Mouse (Mus musculus): ENCODE results near the gene Ddit4. TPM values are rescaled to one million over a fixed set of nuclear protein-coding genes. Genes with fewer than 3 reads are reported as not detected.
A peak's percentile ranks its signal among the peaks of the same experiment; 100 is the strongest.

The Ddit4 gene
- polyA plus RNA-seq, 1 experiment from 2014 or later = 2.8 TPM

DNA sequence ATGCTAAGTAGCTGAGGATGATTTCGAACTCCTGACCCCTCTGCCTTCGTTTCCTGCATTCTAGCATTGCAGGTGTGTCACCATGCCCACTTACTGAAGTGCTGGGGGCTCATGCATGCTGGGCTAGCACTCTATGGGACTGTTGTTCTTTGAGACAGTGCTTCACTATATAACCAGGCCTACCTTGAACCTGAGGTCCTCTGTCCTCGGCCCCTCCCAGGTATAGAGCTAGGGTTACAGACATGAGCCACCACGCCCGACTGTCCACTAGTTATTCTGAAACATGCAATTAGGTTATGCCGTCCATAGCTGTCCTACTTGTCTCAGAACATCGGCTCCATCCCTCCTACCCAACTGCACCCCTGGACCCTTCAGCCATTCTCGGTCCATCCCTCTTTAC is 20.2 kb upstream of the Ddit4 start:
- no peaks in the 10 kb centered on the region for H3K9me3 ChIP-seq (replicated peaks)
- no peak overlapping the region for H3K9ac ChIP-seq
- H3K27me3 ChIP-seq = peaks cover 28% of the 10 kb centered on the region
- no peaks in the 10 kb centered on the region for H3K36me3 ChIP-seq
- WGBS (ENCODE audit: insufficient replicate concordance) = 81% methylated on average over 8 of the region's 8 CpGs
- peaks cover 43% of the 10 kb centered on the region for H3K4me1 ChIP-seq (replicated peaks)
- no peak overlapping the region for H3K27ac ChIP-seq
- H3K4me3 ChIP-seq (replicated peaks) = no peak overlapping the region
- DNase-seq (no peak), ATAC-seq (ENCODE audit: low read depth) (no peak)
- no peak overlapping the region for H3K4me2 ChIP-seq

DNA sequence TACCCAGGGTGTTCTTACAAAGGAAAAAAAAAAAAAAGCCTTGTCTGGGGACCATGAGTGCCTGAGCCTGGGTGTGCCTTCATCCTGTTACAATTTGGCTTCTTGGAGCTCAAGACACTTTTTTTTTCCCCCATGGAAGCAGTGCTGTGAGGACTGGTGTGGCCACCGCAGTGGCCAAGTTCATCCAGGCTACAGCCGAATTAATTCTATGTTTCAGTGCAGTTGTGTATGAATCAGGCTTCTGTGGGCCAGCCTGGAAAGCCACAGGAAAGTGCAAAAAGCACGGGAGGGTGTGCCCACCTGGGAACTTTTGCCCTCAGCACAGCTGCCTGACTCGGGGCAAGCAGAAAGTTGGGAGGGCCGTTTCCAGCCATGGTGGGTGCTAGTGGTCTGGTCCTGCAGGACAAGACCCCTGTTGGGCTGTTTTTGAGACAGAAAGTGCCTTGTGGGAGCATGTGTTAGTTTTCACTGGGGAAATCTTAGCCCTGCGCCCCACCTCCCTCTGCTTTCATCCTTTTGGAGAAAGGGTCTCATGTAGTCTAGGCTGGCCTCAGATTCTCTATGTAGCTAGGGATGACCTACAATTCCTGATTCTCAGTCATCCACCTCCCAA is 18.9 kb upstream of the Ddit4 start:
- WGBS (ENCODE audit: insufficient replicate concordance) = 22% methylated on average over 6 of the region's 6 CpGs
- Histone ChIP-seq H3K4me1 (replicated peaks) (peaks cover 45% of the 10 kb centered on the region), H3K36me3 (no peaks in the 10 kb centered on the region), H3K9ac (0 out of 2 replicates have a peak overlapping the region, but pooled peaks have one; percentile 48), H3K27ac (no peak overlapping the region), H3K9me3 (replicated peaks) (no peaks in the 10 kb centered on the region), H3K4me2 (peak overlapping the region; percentile 59), H3K4me3 (replicated peaks) (peak overlapping the region; percentile 45), H3K27me3 (peaks cover 28% of the 10 kb centered on the region)
- ATAC-seq (ENCODE audit: low read depth) (no peak), DNase-seq (no peak)

GRCm38 (mm10) chr10:59969821-59970449 is 18.3 kb upstream of the Ddit4 start:
- DNase-seq (peak; percentile 60), ATAC-seq (ENCODE audit: low read depth) (peak; percentile 83)
- Histone ChIP-seq H3K9me3 (replicated peaks) (no peaks in the 10 kb centered on the region), H3K4me3 (replicated peaks) (peak overlapping the region; percentile 45), H3K9ac (peak overlapping the region; percentile 48; the same call in 1 of the 2 replicates), H3K36me3 (no peaks in the 10 kb centered on the region), H3K4me2 (peak overlapping the region; percentile 59), H3K4me1 (replicated peaks) (peaks cover 43% of the 10 kb centered on the region), H3K27me3 (peaks cover 28% of the 10 kb centered on the region), H3K27ac (no peak overlapping the region)
- WGBS (ENCODE audit: insufficient replicate concordance) = under 1% methylated on average over 25 of the region's 25 CpGs

DNA sequence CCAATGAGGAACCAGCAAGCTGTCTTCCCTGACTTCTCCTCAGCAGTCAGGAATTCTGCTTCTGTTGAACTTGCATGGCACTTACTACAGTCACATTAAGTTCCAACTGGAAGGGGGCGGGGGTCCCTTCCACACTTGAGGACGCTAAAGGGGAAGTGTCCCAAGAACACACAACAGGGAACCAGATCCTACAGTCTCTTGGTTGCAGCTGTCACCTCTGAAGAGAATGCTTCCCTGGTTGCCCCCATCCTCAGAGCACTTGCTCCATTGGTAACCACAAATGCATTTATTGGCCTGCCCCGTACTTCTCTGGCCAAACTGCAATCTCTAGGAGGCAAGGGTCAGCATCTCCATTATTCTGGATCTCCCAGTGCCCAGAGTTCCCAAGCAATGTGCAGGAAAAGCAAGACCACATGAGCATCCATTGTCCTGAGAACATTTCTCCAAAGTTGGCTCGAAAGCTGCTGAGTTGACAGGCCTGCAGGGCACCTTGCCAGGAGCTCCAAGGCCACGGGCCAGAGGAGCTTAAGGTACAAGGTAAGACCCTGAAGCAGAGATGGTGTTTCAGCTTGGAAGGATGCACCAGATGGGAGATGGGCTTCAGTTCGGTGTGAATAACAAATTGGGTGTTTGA is 15.8 kb upstream of the Ddit4 start:
- ATAC-seq (ENCODE audit: low read depth) (no peak), DNase-seq (no peak)
- Histone ChIP-seq H3K4me2 (no peak overlapping the region), H3K27me3 (peaks cover 28% of the 10 kb centered on the region), H3K9ac (no peak overlapping the region), H3K27ac (no peak overlapping the region), H3K4me3 (replicated peaks) (no peak overlapping the region), H3K36me3 (no peaks in the 10 kb centered on the region), H3K9me3 (replicated peaks) (no peaks in the 10 kb centered on the region), H3K4me1 (replicated peaks) (peaks cover 28% of the 10 kb centered on the region)
- WGBS (ENCODE audit: insufficient replicate concordance) = 60% methylated on average over 6 of the region's 6 CpGs

GRCm38 (mm10) chr10:59966743-59967142 is 15.1 kb upstream of the Ddit4 start:
- no peak overlapping the region for H3K4me3 ChIP-seq (replicated peaks)
- H3K4me1 ChIP-seq (replicated peaks) = peaks cover 28% of the 10 kb centered on the region
- DNase-seq = no peak
- H3K27me3 ChIP-seq = peaks cover 24% of the 10 kb centered on the region
- no peak overlapping the region for H3K4me2 ChIP-seq
- 75% methylated on average over 6 of the region's 6 CpGs for WGBS (ENCODE audit: insufficient replicate concordance)
- H3K27ac ChIP-seq = no peak overlapping the region
- no peak for ATAC-seq (ENCODE audit: low read depth)
- H3K9ac ChIP-seq = no peak overlapping the region
- H3K36me3 ChIP-seq = no peaks in the 10 kb centered on the region
- H3K9me3 ChIP-seq (replicated peaks) = no peaks in the 10 kb centered on the region

GRCm38 (mm10) chr10:59965788-59966187 is 14.2 kb upstream of the Ddit4 start:
- H3K4me2 ChIP-seq = no peak overlapping the region
- 83% methylated on average over 8 of the region's 8 CpGs for WGBS (ENCODE audit: insufficient replicate concordance)
- peaks cover 16% of the 10 kb centered on the region for H3K27me3 ChIP-seq
- H3K27ac ChIP-seq = no peak overlapping the region
- ATAC-seq (ENCODE audit: low read depth) = no peak
- no peak overlapping the region for H3K4me3 ChIP-seq (replicated peaks)
- no peak for DNase-seq
- H3K4me1 ChIP-seq (replicated peaks) = peaks cover 23% of the 10 kb centered on the region
- no peaks in the 10 kb centered on the region for H3K36me3 ChIP-seq
- H3K9me3 ChIP-seq (replicated peaks) = no peaks in the 10 kb centered on the region
- H3K9ac ChIP-seq = no peak overlapping the region

GRCm38 (mm10) chr10:59965362-59965695 is 13.7 kb upstream of the Ddit4 start:
- Histone ChIP-seq H3K36me3 (no peaks in the 10 kb centered on the region), H3K9me3 (replicated peaks) (no peaks in the 10 kb centered on the region), H3K4me3 (replicated peaks) (no peak overlapping the region), H3K27ac (no peak overlapping the region), H3K4me1 (replicated peaks) (peaks cover 19% of the 10 kb centered on the region), H3K4me2 (no peak overlapping the region), H3K27me3 (peaks cover 11% of the 10 kb centered on the region), H3K9ac (no peak overlapping the region)
- ATAC-seq (ENCODE audit: low read depth) (no peak), DNase-seq (no peak)
- 58% methylated on average over 9 of the region's 9 CpGs for WGBS (ENCODE audit: insufficient replicate concordance)

GRCm38 (mm10) chr10:59964504-59965361 is 13.1 kb upstream of the Ddit4 start:
- Histone ChIP-seq H3K27me3 (peaks cover 7% of the 10 kb centered on the region), H3K4me2 (peak overlapping the region; percentile 24; the same call in 1 of the 2 replicates), H3K9me3 (replicated peaks) (no peaks in the 10 kb centered on the region), H3K36me3 (no peaks in the 10 kb centered on the region), H3K4me3 (replicated peaks) (no peak overlapping the region), H3K9ac (no peak overlapping the region), H3K4me1 (replicated peaks) (peaks cover 13% of the 10 kb centered on the region), H3K27ac (no peak overlapping the region)
- WGBS (ENCODE audit: insufficient replicate concordance) = 18% methylated on average over 22 of the region's 23 CpGs
- no peak for ATAC-seq (ENCODE audit: low read depth)
- DNase-seq = no peak

GRCm38 (mm10) chr10:59963609-59964008 is 12.0 kb upstream of the Ddit4 start:
- Histone ChIP-seq H3K27ac (no peak overlapping the region), H3K36me3 (no peaks in the 10 kb centered on the region)

GRCm38 (mm10) chr10:59959517-59959916 is 7.9 kb upstream of the Ddit4 start:
- Histone ChIP-seq H3K9me3 (replicated peaks) (no peaks in the 10 kb centered on the region), H3K9ac (no peak overlapping the region), H3K4me3 (replicated peaks) (no peak overlapping the region), H3K4me2 (no peak overlapping the region), H3K27me3 (peaks cover 41% of the 10 kb centered on the region), H3K4me1 (replicated peaks) (peaks cover 2% of the 10 kb centered on the region), H3K27ac (no peak overlapping the region), H3K36me3 (no peaks in the 10 kb centered on the region)
- DNase-seq (no peak), ATAC-seq (ENCODE audit: low read depth) (no peak)
- WGBS (ENCODE audit: insufficient replicate concordance) = 73% methylated on average over 12 of the region's 12 CpGs

More at GRCm38 (mm10) chr10:59963609-59964008, 12.0 kb upstream of the Ddit4 start:
- H3K9me3 ChIP-seq (replicated peaks) = no peaks in the 10 kb centered on the region
- no peak overlapping the region for H3K9ac ChIP-seq
- no peak overlapping the region for H3K4me3 ChIP-seq (replicated peaks)
- ATAC-seq (ENCODE audit: low read depth) = no peak
- no peak for DNase-seq
- 59% methylated on average over 2 of the region's 2 CpGs for WGBS (ENCODE audit: insufficient replicate concordance)
- peaks cover 10% of the 10 kb centered on the region for H3K4me1 ChIP-seq (replicated peaks)
- no peak overlapping the region for H3K4me2 ChIP-seq
- peaks cover 8% of the 10 kb centered on the region for H3K27me3 ChIP-seq

DNA sequence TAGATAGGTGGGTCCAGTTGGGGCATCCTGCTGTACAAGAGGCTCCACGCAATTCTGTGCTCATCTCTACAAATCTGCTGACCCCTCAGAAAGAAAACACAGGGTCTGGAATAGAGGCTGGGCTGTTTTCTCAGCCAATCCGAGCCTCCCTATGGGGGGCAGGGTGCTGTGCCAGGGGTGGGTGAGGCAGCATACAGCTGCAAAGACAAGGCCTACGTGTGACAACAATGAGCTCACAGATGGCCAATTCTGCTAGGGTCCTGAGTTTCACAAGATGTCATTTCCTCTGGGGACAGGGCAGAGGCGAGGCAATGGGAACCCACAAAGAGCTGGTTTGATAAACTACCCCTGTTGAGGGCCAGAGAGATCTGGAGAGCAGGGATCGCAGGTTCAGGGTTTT is 6.8 kb upstream of the Ddit4 start:
- WGBS (ENCODE audit: insufficient replicate concordance) = 43% methylated on average over 5 of the region's 5 CpGs
- no peak overlapping the region for H3K9ac ChIP-seq
- no peak overlapping the region for H3K4me2 ChIP-seq

More for the DNA sequence above, 6.8 kb upstream of the Ddit4 start:
- DNase-seq (no peak), ATAC-seq (ENCODE audit: low read depth) (no peak)
- no peaks in the 10 kb centered on the region for H3K9me3 ChIP-seq (replicated peaks)
- no peak overlapping the region for H3K27ac ChIP-seq
- no peaks in the 10 kb centered on the region for H3K4me1 ChIP-seq (replicated peaks)
- H3K4me3 ChIP-seq (replicated peaks) = no peak overlapping the region
- H3K27me3 ChIP-seq = peaks cover 46% of the 10 kb centered on the region
- H3K36me3 ChIP-seq = no peaks in the 10 kb centered on the region

Data from liver, embryonic 13.5 days (tissue).